Mouse (Mus musculus): ENCODE data around the gene Dusp8. TPM values are rescaled to one million over a fixed set of nuclear protein-coding genes. Genes with fewer than 3 reads are reported as not detected.
"Not testable (repeated sequence)": the region's sequence is repeated elsewhere in the genome, so short reads cannot be mapped to it uniquely, and the experiment has no call there.

The Dusp8 gene
- polyA plus RNA-seq (2012; rRNA removed) = 10.9 and 13.2 TPM in 2 replicates

DNA sequence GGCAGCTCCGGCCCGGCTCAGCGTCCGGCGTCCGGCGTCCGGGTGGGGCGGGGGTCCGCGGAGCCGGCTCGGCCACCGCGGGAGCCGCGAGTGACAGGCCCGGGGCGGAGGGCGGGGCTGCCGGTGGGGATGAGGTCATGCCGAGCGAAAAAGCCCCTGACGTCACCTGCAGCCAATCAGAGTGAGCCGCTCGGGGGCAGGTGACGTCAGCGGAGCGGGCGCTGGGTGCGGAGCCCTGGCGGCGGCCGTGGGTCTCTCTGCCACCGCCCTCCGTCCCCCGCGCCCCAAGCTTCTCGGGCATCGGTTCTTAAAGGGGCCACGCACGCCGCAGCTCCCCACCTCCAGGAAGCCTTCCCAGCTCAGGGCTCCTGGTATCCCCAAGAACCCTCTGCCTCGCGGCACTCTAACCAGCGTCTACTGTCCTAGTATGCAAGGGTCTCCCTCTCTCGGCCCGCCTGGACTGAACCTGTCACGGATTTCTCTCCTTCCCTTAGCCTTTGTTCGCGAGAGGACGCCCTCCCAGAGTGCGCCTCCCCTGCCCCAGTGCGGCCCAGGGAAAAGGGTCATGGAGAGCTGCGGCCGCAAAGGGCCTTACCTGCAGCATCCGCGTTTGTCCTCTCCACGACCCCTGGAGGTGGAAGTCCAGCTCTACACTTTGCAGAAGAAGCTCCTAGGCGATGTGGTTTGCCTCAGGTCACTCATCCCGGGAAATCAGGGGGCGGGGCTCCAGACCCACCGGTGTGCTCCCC lies at the start of gene Dusp8:
TSS of gene Dusp8 (minus strand) at position 661 of the 749 bp plus-strand sequence.
- DNase-seq (ENCODE audit: low read depth) = no peak

DNA sequence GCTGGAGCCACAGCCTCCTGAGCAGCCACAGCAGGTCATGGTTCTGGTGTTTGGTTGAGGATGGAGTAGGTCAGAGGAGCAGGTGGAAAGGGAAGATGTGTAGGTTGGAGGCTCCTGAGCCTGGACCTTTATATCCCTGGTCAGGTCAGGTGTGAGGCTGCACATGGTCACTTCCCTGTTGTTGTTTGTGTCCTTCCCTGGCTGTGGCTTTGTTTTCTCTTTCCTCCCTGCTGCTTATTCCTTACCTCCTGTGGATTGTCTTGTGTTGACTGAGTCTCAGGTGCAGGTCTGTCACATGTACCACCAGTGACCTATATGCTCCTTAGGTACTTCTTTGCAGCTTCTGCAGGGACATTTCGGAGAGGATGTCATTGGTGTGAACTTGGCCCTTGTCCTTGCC lies 48.9 kb upstream of the Dusp8 start, which contains the start of gene Gm45337:
TSS of gene Gm45337 (minus strand) at position 101 of the 400 bp plus-strand sequence.
- DNase-seq (ENCODE audit: low read depth) = no peak

- not testable (repeated sequence) for DNase-seq (ENCODE audit: low read depth)
Measured at GRCm38 (mm10) chr7:142143506-142144010, 47.9 kb upstream of the Dusp8 start.

GRCm38 (mm10) chr7:142140696-142141095 lies 45.1 kb upstream of the Dusp8 start:
- DNase-seq (ENCODE audit: low read depth) = no peak

- DNase-seq (ENCODE audit: low read depth) = not testable (repeated sequence)
Measured at GRCm38 (mm10) chr7:142135934-142136333, 40.3 kb upstream of the Dusp8 start, which contains the start of gene Gm39115. Gene Gm39115, minus strand, starts transcription at chr7:142136034.

- no peak for DNase-seq (ENCODE audit: low read depth)
Measured at GRCm38 (mm10) chr7:142134206-142134995, 38.8 kb upstream of the Dusp8 start.

GRCm38 (mm10) chr7:142128843-142129242 lies 33.2 kb upstream of the Dusp8 start:
- DNase-seq (ENCODE audit: low read depth) = no peak

DNA sequence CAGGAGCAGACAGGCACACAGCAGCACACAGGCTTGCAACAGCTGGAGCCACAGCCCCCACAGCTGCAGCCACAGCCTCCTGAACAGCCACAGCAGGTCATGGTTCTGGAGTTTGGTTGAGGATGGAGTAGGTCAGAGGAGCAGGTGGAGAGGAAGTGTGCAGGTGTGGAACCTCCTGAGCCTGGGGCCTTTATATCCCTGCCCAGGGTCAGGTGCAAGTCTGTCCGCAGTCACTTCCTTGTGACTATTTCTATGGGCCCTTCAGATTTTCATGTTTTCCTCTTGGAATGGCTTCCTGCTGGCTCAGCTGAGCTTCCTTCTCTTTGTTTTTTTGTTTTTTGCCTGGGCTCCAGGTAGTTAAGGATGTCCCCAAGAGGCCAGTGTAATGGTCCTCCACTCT lies 25.0 kb upstream of the Dusp8 start, which contains the start of gene Gm45618:
TSS of gene Gm45618 (minus strand) at position 101 of the 400 bp plus-strand sequence.
- not testable (repeated sequence) for DNase-seq (ENCODE audit: low read depth)

GRCm38 (mm10) chr7:142119632-142120031 lies 24.0 kb upstream of the Dusp8 start:
- DNase-seq (ENCODE audit: low read depth) = no peak

- DNase-seq (ENCODE audit: low read depth) = no peak
Measured at GRCm38 (mm10) chr7:142104747-142105146, 9.1 kb upstream of the Dusp8 start.

DNA sequence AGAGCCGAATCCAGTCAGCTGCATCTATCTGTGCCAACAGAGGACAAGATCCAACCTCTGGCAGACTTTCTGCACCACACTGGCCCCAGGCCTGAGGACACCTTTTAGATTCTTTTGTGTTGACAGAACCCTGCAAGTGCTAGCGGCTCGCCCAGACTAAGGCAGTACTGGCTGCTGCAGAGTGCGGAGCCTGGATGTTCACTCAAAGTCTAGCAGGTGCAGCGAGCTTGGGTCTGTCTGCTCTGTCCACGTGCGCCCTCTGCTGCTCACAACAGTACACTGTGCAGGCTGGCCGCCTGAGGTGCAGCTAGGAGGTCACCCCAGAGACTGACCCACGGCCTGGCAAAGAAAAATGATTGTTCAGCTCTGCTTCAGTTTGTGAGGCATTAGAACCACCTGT lies 2.1 kb upstream of the Dusp8 start:
- no peak for DNase-seq (ENCODE audit: low read depth)

GRCm38 (mm10) chr7:142096701-142097100 lies 1.1 kb upstream of the Dusp8 start:
- no peak for DNase-seq (ENCODE audit: low read depth)

DNA sequence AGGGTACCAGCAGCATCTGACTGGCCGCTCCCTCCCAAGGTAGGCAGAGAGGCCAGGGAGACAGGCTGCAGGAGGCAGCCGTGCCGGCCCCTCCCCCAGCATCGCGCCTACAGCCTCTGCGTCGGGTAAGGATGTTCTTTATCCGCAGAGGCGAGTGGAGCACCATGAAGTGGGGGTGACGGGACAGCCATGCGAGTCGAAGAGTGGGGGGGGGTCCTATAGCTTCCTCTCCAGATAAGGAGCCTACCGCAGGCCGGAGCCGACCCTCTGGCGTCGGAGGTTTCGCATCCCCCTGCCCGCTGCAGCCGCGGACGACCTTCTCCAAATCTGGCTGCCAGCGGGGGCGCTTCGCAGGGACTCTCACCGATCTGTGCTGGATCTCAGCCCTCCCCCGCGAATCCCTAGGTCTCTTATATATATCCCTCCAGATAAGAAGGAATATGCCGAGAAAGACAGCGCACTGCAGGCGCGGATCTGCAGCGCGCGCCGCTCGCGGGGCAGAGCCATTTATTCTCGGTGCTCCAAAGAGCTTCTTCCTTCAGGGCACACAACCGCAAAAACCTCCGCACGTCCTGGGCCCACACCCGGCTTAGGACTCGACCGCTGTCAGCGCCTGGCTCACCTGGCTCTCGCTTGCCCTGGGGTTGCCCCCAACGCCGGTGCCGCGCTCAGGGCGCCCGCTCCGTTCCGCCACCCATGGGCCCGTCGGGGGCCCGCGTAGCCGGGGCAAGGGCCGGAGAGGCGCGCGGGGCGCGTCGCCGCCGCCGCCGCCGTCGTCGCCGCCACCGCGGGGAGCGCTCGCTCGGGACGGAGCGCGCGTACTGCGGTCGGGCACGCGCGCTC lies 1.1 kb downstream of the Dusp8 start:
- no peak for DNase-seq (ENCODE audit: low read depth)

DNA sequence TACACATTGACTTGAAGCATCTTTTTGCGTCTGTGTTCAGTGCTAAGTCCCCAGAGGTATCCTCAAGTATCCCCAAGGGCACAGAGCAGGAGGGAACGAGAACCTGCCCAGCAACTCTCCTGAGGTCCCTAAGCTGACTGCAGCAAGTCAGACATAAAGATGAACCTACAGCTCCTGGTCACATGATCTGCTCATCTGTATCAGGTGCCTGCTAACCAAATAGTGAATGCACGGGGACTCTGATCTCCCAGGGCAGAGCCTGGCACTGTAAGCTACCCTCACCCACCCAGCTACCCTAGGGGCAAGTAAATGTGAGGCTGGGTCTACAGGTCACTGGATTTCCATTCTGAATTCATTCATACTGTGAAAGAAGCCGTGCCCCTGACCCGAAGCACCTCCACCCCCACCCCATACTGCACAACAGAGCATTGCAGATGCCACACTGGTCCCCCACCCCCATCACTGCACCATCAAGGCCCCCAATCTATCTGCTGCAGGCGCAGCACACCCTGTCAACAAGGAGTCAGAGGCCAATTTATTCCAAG lies 1.9 kb downstream of the Dusp8 start:
- no peak for DNase-seq (ENCODE audit: low read depth)

DNA sequence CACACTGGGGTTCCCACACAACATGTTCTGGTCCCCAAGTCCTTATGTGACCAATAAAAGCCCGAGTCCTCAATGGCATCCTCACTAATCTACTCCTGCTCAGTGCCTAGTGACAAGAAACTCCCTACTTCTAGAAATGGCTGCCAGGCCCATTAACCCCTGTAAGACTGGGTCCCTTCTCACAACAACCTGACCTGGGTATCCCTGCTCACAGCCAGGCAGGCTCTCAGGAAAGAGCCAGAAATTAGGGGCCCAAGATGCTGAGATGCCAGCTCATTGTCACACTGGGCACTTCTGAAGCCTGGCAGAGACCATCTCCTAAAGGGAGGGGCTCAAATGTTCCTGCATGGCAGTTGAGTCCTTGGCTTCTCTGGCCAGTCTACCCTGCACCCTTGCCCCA lies 2.7 kb downstream of the Dusp8 start:
- DNase-seq (ENCODE audit: low read depth) = no peak

- DNase-seq (ENCODE audit: low read depth) = no peak
Measured at GRCm38 (mm10) chr7:142091848-142092247, 3.8 kb downstream of the Dusp8 start.

DNA sequence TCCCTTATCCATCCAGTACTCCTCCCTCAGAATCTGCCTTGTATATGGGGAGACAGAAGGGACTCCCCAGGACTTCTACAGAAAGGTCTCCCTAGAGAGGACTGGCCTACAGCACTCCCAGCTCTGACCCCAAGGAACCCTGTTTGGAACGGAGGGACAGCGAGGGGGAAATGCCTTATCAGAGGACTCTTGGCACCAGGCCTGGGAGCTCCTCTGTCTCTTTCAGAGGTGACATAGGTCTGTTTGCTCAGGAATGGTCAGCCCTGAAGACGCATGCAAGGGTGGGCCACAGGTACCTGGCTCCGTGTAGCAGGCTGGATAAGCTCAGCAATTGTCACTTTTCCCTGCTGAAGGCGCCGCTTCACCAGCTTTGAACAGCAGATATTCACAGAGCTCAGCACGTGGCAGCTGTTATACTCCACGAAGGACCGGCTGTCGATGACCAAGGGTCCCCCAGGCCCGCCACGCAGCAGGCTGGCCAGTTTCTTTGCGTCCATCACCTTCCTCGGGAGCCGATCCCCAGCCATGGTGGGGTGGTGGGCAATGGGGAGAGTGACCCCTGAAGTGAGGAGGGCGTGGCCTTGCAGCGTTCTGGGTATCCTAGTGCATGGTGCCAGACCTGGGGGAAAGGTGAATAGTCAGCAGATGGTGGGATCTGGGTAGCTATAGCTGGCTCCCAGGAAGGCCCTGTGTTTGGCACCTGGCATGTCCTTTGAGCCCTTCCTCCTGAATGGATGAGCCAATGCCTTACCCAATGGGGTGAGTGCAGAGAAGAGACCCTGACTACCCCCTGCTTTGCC lies 5.8 kb downstream of the Dusp8 start:
- DNase-seq (ENCODE audit: low read depth) = no peak

DNA sequence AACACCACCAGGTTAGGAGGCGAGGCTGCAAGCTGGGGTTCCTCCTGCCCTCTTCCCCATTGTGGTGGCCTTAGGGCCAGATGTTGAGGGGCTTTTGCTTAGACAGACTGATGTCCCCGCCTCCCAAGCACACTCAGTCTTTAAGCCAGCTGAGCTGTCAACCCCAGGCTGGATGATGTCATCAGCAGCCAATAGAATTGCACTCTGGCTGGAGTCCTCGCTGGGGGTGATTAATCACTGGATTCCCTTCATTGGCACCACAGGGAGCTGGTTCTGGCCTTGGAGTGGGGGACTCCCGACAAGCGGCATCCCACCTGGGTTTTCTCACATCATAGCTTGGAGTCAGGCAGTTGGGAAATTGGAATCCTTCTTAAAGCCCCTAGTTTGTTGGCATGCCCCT lies 6.8 kb downstream of the Dusp8 start:
- no peak for DNase-seq (ENCODE audit: low read depth)

GRCm38 (mm10) chr7:142087069-142087652 lies 8.5 kb downstream of the Dusp8 start:
- no peak for DNase-seq (ENCODE audit: low read depth)
